Mouse (Mus musculus) CD4-positive helper T cell, adult 2 months (primary cell): ENCODE data around the gene Kif3a.
"Not testable (repeated sequence)": the region's sequence is repeated elsewhere in the genome, so short reads cannot be mapped to it uniquely, and the experiment has no call there.

Source experiments
- DNase-seq: peaks from one replicate; pipeline ENCODE4 v3.0.0-alpha.2; 2012; ENCODE audit warnings: low read depth, missing footprints, low spot score

Kif3a gene

DNA sequence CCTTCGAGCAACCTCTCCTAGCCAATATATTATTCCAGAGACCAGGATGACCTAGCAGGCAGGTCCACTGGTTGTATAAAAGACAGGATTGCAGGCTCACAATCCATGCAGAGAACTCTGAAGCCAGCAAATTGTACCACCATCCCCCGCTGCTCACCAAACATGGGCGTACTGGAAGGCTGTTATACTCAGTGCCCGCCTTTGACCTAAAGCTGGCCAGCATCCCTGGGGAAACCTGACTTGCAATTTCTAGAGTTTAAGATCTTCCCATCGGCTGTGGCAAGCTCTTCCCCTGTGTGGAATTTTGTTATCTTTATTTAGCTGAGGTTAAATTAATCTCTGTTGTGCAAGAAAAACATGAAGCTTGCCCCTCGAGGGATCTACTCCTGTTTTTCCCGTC, 24.2 kb upstream of the Kif3a start:
- no peak for DNase-seq

DNA sequence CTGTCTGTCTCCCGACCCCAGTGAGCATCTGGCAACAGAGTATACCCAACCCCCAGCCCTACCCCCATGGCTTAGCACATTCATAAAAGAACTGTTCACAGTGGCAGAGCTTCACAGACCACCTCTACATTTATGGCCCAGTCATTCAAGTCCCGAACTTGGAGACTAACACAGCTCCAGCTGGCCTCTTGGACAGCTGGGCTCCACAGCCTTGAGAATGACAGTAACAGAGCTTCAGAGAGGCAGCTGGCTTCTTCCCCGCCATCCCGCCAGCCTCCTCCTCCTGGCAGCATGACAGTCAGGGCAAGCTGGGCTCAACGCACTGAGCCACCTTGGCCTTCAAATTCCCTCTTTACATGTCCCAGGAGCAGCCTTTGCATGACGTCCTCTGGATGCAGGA, 20.9 kb upstream of the Kif3a start:
- DNase-seq, result no peak

DNA sequence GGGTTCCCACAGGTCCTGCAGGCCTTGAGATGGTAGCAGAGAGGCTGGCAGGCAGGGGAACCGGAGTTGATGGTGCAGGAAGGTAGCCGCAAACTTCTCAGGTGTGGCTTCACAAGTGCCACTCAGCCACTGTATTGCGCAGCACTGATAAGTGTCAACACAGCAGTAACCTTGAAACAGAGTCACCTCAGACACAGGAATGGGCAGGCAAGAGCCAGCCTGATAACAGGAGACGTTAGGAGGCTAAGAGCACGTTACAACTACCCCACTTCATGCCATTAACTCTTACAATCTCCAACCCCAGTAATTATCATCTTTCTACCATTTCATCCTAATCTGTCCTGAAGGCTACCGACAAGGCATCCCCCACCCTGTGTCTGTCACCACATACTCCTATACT, 19.6 kb upstream of the Kif3a start:
- no peak for DNase-seq

DNA sequence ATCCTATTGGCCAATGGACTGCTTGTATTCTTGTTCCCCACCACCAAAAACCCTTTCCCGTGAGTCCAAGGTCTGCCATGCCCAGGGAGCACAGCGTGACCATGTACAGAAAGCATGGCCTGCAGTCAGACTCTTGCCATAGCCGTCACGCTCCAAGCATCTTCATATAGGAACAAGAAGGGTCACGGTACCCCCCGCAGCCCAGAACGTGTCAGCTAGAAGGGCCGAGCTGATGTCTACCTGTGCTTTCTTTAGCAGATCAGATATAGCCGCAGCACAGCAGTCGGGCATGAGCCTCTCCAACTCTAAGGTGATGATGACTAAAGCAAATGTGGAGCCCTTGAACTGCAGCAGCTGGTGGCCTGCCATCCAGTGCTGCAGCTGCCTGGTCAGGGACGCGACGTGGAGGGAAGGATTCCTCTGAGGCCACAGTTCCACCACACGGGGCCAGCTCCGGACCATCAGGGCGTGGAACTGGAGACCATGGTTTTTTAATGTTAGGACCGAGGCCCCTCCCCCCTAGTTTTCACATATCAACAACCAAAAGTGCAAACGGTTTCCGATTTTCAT, 19.1 kb upstream of the Kif3a start:
- no peak for DNase-seq

DNA sequence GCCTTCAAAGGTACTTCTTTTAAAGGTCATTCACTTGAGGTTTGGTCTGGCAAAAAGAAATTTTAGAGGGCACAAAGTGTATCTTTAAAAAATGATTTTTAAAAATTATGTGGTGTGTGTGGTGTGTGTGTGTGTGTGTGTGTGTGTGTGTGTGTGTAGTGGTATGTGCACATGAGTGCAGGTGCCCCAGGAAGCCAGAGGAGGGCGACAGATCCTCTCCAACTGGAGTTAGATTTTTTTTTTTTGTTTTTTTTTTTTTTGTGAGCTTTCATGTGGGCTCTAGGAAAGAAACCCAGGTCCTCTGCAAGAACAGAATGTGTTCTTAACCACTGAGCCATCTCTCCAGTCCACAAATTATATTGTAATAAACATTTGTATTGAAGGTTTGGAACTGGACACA, 16.5 kb upstream of the Kif3a start:
- DNase-seq, result no peak

DNA sequence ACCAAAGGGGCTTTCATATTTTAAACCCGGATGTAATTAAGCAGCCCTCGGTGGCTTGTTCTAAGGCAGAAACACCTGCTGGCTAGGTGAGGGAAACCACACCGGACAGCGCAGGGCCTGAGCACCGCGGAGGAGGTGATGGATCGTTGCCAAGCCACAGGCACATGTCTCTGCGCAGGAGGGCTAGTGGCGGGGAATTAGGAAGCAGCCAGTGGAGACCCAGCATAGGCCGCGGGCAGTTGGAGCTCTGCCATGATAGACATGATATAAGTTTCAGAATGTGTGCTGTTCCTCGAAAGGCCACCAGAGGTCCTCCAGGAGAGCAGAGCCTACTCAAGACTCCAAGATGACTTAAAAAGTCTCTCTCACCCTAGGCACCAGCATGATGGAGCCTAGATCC, 15.4 kb upstream of the Kif3a start:
- peak; percentile 31 for DNase-seq

DNA sequence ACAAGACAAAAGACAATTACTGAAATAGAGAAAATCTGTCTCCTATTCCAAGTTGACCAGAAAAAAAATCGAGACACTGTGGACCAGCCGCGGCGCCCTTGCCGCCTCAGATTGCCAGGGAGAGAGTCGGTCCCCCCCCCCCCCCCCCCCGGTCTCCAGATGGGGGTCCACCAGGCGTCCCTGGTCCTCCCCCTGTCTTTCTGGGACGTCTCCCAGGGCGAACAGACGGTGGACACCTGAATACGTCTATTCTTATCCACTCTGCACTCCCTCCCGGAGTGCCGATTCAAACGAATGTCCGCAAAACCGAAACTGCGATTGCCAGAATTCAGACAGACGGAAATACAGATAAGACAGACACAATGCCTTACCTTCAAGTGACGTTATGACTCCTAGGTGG, 10.7 kb upstream of the Kif3a start:
- DNase-seq, result not testable (repeated sequence)

DNA sequence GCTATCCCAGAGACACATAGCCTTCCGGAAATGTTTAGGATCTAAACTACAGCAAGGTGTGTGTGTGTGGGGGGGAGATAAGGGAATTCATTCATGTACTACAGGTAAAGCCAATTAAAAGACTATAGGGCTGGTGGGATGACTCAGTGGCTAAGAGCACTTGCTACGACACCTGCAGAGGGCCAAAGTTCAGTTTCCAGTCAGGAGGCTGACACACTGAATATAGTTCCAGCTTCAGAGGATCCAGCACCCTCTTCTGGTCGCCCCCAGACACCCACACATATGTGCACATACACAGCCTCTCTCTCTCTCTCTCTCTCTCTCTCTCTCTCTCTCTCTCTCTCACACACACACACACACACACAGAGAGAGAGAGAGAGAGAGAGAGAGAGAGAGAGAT, 9.2 kb upstream of the Kif3a start:
- not testable (repeated sequence) for DNase-seq

DNA sequence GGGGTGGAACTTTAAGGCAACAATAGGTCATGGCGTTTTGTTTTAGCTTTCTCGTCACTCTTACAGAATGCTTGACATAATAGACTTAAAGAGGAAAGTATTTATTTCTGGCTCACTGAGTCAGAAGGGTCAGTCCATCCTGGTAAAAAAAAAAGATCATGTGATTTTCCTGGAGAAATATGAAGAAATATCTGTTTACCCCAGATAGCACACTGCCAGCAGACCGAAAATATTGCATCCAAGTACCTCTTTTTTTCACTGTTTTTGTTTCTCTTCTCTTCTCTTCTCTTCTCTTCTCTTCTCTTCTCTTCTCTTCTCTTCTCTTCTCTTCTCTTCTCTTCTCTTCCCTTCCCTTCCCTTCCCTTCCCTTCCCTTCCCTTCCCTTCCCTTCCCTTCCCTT, 7.2 kb upstream of the Kif3a start:
- DNase-seq, result not testable (repeated sequence)

DNA sequence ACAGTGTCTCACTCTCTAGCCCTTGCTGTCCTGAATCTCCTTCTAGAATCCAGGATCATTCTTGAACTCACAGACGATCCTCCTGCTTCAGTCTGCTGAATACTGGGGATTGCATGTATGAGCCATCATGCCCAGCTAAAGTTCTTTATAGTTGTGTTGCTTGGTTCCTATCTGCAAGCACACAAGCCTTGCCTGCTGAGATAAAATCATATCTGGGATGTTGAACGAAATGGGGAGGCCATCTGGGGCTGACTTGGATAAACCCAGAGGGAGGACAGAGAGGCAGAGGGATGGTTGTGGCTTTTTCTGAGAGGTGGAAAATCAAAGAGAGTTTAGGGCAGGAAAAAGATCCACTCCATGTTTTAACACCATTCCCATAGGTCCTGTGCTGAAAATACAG, 5.2 kb upstream of the Kif3a start:
- DNase-seq, result no peak

DNA sequence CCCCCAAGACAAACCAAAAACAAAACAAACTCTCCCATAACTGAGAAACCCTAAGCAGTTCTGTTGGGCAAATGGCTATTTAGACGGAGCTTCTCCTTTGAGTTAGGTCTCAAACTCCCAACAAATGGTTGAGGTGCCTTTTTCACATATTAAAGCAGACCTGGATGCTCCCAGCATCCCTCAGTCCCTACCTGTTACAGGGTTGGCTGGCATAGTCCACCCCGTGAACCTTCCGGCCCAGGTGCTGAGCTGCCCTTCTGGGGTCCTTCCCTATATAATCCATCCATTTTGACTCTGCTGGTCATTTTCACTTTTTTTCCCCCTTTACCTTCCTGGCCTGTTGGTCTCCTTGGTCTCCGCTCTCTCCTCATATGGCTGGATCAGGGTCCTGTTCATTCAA, 533 bp upstream of the Kif3a start:
- DNase-seq, result peak; percentile 7

DNA sequence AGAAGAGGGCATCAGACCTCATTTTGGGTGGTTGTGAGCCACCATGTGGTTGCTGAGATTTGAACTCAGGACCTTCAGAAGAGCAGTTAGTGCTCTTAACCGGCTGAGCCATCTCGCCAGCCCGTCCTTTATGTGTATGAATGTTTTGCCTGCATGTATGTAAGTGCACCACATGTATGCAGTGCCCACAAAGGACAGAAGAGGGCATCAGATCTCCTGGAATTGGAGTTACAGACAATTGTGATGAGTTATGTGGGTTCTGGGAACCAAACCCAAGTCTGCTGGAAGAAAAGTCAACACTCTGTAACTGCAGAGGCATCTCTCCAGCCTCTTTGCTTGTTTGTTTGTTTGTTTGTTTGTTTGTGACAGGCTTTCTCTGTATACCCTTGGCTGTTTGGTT, 13.4 kb downstream of the Kif3a start:
- DNase-seq, result no peak

DNA sequence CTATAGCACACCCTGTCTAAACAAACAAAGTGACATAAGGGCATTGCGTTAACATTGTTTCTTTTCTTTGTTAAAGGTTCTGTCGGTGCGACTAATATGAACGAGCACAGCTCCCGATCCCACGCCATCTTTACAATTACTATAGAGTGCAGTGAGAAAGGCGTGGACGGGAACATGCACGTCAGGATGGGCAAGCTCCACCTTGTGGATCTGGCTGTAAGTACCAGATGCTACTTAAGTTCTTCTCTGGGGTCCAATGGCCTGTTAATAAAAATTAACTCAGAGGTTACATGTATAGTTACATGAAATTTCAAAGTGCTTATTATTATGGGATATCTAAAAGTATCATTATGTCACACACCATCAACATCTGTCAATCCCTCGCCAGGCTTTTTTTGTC, 16.0 kb downstream of the Kif3a start:
- no peak for DNase-seq

DNA sequence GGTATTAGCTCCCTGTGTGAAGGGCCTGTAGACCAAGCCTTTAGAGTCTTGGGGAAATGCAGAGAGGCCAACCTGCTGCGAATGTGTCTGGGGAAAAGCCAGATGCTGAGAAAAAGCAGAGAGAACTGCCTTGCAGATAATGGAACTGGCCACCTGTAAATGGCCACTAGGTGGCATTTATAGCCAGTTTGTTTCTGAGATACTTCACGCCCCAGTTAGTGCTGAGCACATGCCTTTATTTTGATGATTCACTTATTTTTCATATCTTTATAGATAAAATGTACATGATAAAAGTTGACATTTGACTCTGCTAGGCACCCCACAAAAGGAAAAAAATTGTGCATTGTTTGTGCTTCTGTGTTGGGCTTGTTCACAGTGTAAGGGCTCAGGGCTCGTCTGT, 17.7 kb downstream of the Kif3a start:
- DNase-seq, result peak; percentile 48

DNA sequence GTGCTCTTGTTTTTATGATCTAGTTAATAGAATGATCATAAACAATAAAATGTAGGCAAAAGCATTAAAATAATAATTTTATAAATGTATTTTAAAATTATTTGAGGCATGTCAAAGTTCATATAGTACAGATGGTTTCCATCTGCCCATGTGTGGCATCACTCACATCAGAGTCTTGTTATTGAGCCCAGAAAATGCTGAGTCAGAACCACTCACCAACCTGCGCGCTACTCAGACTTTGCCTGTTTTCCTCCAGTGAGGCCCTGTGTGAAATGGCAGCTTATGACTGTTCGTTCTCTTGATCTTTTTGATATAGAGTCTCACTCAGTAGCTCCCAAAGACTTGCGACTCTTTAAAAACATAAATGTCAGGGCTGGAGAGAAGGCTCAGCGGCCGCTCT, 18.3 kb downstream of the Kif3a start:
- no peak for DNase-seq

DNA sequence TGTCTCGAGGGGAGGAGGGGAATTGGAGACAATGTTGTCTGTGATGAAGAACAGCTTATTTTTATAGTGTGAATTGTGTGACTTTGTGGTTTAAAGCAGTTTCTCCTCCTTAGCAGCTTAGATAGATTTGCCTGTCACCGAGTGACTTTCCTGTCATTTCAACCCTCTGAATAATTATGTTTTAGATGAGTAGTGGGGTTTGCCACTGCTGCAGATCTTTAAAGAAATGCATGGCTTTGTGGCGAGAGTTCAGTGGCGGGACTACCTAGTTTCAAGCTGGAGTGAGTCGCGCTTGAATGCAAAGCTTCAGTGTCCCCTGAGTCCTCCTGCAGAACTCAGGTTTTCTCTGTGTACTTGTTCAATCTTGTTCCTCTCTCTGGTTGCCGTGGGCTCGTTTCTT, 21.1 kb downstream of the Kif3a start:
- DNase-seq, result no peak

DNA sequence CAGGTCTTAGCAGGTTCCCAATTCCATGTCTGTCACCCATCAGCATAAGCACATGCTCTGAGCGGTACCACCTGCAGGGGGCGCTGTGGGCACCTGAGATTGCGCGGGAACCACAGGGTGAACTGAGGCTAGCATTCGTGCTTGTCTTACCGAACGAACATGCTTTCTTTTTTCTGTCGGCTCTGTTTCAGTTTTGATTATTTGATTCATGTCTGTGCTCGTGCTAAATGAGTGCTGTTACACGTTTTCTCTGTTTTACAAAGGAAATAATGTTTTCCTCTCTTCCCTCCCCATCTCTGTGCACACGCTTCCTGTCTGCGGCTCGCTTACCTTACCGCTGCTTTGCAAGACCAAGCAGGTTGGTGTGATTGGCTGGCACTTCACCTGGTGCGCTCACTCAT, 23.2 kb downstream of the Kif3a start:
- peak; percentile 79 for DNase-seq

DNA sequence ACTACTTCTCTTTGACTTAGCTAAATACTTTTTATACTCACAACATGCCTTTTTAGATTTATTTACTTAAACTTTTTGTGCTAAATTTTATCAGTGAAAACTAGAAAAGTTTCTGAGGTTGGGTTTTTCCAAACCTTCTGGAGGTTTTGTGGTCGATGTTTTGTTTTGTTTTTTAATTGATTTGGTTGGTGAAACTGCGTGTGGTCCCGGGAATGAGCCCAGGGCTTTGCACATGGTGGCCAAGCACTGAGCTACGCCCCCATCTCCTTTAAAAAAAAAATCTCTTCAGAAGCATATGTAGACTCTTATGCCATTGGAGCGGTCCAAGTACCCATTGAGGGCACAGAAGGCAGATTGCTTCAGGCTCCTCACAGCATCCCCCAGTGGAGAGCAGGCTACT, 23.9 kb downstream of the Kif3a start:
- DNase-seq, result peak; percentile 51

DNA sequence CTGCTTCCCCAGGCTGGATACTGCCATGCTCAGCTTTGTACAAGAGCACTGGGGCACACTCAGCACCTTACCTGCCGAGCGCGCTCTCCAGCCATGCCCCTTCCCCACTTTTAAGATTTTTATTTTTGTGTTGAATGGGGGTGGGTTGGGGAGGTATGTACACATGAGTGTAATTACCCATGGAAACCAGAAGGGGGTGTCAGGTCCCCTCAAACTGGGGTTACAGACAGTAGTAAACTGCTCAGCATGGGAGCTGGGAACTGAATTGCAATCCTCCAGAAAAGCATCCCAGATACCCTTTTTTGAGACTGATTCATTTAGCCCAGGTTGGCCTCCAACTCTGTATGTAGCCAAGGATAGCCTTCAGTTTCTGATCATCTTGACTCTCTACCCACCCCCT, 37.8 kb downstream of the Kif3a start:
- no peak for DNase-seq

DNA sequence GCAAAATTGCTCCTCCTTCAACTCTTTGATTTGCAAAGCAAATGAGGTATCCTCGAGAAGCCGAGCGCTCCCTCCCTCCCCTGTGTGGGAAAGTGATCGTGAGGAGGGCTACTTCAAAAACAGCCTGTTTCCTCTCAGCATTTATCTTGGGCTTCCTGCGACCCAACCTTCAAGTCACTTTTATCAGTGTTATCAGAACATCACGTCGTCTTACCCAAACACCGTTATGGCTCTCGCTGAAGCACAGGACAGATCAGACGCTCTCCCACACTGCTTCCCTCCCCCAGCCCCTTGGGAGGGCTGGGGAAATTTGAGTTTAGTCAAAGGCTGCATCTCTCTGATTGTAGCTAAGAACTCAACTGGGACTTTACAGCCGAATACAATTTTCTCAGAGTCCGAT, 38.4 kb downstream of the Kif3a start:
- peak; percentile 79 for DNase-seq

DNA sequence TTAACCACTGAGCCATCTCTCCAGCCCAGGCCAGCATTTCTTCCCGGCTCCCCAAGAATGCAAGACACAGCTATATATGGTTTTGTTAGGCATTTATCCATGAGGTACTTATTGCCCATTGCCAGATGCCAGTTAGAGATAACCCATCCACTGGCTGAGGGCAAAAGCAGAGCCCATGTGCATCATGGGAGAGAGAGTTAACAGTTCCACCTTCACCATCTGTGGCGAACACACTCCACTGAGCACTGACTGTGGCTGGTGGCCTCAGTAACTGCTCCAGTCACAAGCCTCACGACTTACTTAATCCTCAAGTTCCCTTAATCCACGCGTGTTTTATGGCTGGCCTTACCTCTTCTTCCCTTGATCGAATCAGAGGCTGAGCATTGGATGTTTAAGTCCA, 42.1 kb downstream of the Kif3a start:
- peak; percentile 39 for DNase-seq

DNA sequence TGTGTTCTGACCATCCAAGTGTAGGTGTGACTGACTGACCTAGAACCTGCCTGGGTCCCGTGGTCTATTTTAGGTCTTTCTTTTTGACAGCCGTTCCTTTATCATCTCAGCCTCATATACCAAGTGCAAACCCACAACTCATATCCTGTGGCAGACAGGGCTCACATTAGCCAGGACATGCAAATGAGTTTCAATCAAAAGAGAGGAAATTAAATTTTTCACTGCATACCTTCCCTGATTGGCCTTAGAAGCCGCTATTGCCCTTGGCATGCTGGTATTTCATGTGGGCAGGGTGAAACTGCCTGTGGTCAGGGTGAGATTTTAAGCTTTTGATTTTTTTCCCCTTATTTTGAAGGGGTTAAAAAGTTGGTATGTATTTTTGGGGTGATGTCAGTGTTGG, 42.5 kb downstream of the Kif3a start:
- DNase-seq, result peak; percentile 66

DNA sequence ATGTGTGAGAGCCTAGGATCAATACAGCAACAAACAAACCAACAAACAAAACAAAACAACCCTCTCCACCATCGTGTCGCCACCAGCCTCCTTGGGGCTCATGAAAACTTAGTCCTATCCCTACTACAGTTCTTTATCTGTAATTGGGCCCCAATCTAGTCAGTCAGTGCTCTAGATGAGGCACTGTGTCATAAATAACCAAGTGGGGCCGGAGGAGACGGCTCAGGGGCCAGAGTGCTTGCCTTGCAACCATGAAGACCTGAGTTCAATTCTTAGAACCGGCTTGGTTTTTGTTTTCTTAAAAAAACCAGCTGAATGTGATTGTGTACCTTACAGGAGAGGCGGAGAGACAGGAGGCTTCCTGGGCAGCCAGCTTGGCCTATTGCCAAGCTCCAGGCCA, 48.0 kb downstream of the Kif3a start:
- no peak for DNase-seq

DNA sequence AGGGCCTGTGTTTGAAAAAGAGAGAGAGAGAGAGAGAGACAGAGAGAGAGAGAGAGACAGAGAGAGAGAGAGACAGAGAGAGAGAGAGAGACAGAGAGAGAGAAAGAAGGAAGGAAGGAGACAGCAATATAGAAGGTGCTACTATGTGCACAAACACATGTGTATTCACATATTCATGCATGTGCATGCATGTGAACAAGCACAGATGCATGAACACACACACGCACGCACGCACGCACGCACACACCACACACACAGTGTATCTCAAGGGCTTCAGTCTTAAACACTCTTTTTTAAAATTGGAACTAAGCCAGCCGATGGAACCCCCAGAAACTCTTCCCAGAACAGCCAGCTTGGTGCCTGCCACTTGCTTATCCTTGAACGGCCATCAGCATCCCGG, 48.4 kb downstream of the Kif3a start:
- DNase-seq, result no peak
